Mouse (Mus musculus) olfactory bulb, adult 2 months (tissue): ENCODE data around the gene Efnb2.

ENCODE experiments used
- CTCF ChIP-seq: fragments of 200-500 bp; IDR thresholded peaks from 2 replicates; pipeline ENCODE4 v1.5.1; 2012; ENCODE audit warnings: low read depth, mild to moderate bottlenecking, low read length, moderate library complexity; ENCODE audit not compliant: insufficient read depth
- POLR2A ChIP-seq: fragments of 200-500 bp; IDR thresholded peaks from 2 replicates; pipeline ENCODE4 v1.6.1; 2012; ENCODE audit warnings: mild to moderate bottlenecking, low read depth, low read length, moderate library complexity; ENCODE audit not compliant: insufficient read depth

DNA sequence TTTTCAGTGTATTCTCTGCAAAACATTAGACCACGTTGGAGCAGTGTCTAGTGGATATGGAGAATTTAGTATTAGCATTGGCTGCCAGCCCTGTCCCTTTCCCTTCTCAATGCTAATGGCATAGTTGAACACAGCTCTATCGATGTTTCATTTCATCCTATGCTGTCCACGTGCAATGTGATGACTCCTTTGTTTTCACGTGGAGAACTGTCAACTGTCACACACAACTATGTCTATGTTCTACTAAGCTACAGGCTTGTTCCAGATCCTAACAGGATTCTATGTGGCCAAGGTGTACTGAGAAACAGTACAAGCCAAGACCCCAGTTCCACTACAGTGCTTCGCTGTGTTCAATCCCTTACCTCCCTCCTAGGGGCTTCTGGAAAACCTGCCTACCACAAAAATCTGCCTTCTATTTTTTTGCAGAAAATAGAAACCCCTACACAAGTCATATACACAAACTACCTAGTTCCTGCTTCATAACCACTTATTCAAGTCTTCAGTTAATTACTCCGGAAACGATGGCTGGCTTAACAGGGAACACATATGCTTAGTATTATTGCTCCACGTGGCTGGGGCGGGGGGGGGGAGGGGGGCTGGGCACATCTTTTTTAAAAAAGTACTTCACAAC, 27.9 kb upstream of the Efnb2 start:
- no peak for TF ChIP-seq POLR2A
- TF ChIP-seq CTCF = no peak
